Mouse (Mus musculus): Measurements from ENCODE around the gene Med10.

GRCm38 (mm10) chr13:69778221-69778620 lies 24.0 kb upstream of the Med10 start:
- TF ChIP-seq GATA1 (IDR thresholded peaks at IDR 0.05; ENCODE audit: borderline replicate concordance, low read length) (no peak), FLI1 (IDR thresholded peaks at IDR 0.05; ENCODE audit: low read length) (no peak)

All from megakaryocyte, embryonic 14.5 days (primary cell).